Mouse (Mus musculus): ENCODE data around the gene Ldlrad3. TPM values are rescaled to one million over a fixed set of nuclear protein-coding genes. Genes with fewer than 3 reads are reported as not detected.

Ldlrad3 gene
- polyA plus RNA-seq, 1 experiment: 15.5 TPM

GRCm38 (mm10) chr2:102061921-102062320 lies 124.3 kb downstream of the Ldlrad3 start:
- H3K79me2 ChIP-seq (ENCODE audit: control insufficient read depth, insufficient read depth): no peaks in the 10 kb centered on the region
- no peaks in the 10 kb centered on the region for H3K27me3 ChIP-seq (ENCODE audit: control insufficient read depth, insufficient read depth, insufficient read length)
- H3K79me3 ChIP-seq (ENCODE audit: low read depth): no peaks in the 10 kb centered on the region
- no peak overlapping the region for H3K4me3 ChIP-seq (ENCODE audit: insufficient read depth, poor library complexity, severe bottlenecking)
- H3K36me3 ChIP-seq (ENCODE audit: control insufficient read depth, insufficient read depth): peaks cover 40% of the 10 kb centered on the region
- H3ac ChIP-seq (ENCODE audit: control insufficient read depth, insufficient read length, low read depth): no peak overlapping the region
- no peak for TF ChIP-seq CEBPB (IDR thresholded peaks at IDR 0.05; ENCODE audit: low read depth)
- TF ChIP-seq FOSL1 (IDR thresholded peaks at IDR 0.05; ENCODE audit: insufficient read depth, low read length, poor library complexity, severe bottlenecking): no peak
- no peak for TF ChIP-seq CTCF (IDR thresholded peaks at IDR 0.05; ENCODE audit: control insufficient read depth, insufficient read depth, insufficient read length)
- no peak for TF ChIP-seq MAX (IDR thresholded peaks at IDR 0.05)
- TF ChIP-seq USF1 (IDR thresholded peaks at IDR 0.05; ENCODE audit: low read depth): no peak
- no peak for TF ChIP-seq MYOD1 (IDR thresholded peaks at IDR 0.05; ENCODE audit: control insufficient read depth, insufficient read length, low read depth)
- TF ChIP-seq MYOG (IDR thresholded peaks at IDR 0.05; ENCODE audit: control insufficient read depth, extremely low read depth, insufficient read length): no peak

- Histone ChIP-seq H3K4me3 (ENCODE audit: insufficient read depth, poor library complexity, severe bottlenecking) (no peak overlapping the region), H3K36me3 (ENCODE audit: control insufficient read depth, insufficient read depth) (peaks cover 56% of the 10 kb centered on the region), H3K27me3 (ENCODE audit: control insufficient read depth, insufficient read depth, insufficient read length) (no peaks in the 10 kb centered on the region), H3K79me2 (ENCODE audit: control insufficient read depth, insufficient read depth) (no peaks in the 10 kb centered on the region), H3K79me3 (ENCODE audit: low read depth) (no peaks in the 10 kb centered on the region), H3ac (ENCODE audit: control insufficient read depth, insufficient read length, low read depth) (no peak overlapping the region)
- no peak for TF ChIP-seq MAX (IDR thresholded peaks at IDR 0.05)
- no peak for TF ChIP-seq CTCF (IDR thresholded peaks at IDR 0.05; ENCODE audit: control insufficient read depth, insufficient read depth, insufficient read length)
- TF ChIP-seq MYOD1 (IDR thresholded peaks at IDR 0.05; ENCODE audit: control insufficient read depth, insufficient read length, low read depth): no peak
These were observed 128.4 kb downstream of the Ldlrad3 start for GRCm38 (mm10) chr2:102057746-102058145.

GRCm38 (mm10) chr2:102057029-102057685 lies 129.0 kb downstream of the Ldlrad3 start:
- Histone ChIP-seq H3K4me3 (ENCODE audit: insufficient read depth, poor library complexity, severe bottlenecking) (no peak overlapping the region), H3K36me3 (ENCODE audit: control insufficient read depth, insufficient read depth) (peaks cover 51% of the 10 kb centered on the region), H3ac (ENCODE audit: control insufficient read depth, insufficient read length, low read depth) (no peak overlapping the region), H3K27me3 (ENCODE audit: control insufficient read depth, insufficient read depth, insufficient read length) (no peaks in the 10 kb centered on the region), H3K79me3 (ENCODE audit: low read depth) (no peaks in the 10 kb centered on the region), H3K79me2 (ENCODE audit: control insufficient read depth, insufficient read depth) (no peaks in the 10 kb centered on the region)
- TF ChIP-seq CTCF (IDR thresholded peaks at IDR 0.05; ENCODE audit: control insufficient read depth, insufficient read depth, insufficient read length): no peak
- no peak for TF ChIP-seq MYOD1 (IDR thresholded peaks at IDR 0.05; ENCODE audit: control insufficient read depth, insufficient read length, low read depth)
- TF ChIP-seq FOSL1 (IDR thresholded peaks at IDR 0.05; ENCODE audit: insufficient read depth, low read length, poor library complexity, severe bottlenecking): no peak
- no peak for TF ChIP-seq MAX (IDR thresholded peaks at IDR 0.05)
- TF ChIP-seq USF1 (IDR thresholded peaks at IDR 0.05; ENCODE audit: low read depth): no peak
- TF ChIP-seq CEBPB (IDR thresholded peaks at IDR 0.05; ENCODE audit: low read depth): no peak
- TF ChIP-seq MYOG (IDR thresholded peaks at IDR 0.05; ENCODE audit: control insufficient read depth, extremely low read depth, insufficient read length): no peak

- Histone ChIP-seq H3K4me3 (ENCODE audit: insufficient read depth, poor library complexity, severe bottlenecking) (no peak overlapping the region), H3K79me3 (ENCODE audit: low read depth) (no peaks in the 10 kb centered on the region), H3K36me3 (ENCODE audit: control insufficient read depth, insufficient read depth) (peaks cover 48% of the 10 kb centered on the region), H3K27me3 (ENCODE audit: control insufficient read depth, insufficient read depth, insufficient read length) (no peaks in the 10 kb centered on the region), H3ac (ENCODE audit: control insufficient read depth, insufficient read length, low read depth) (no peak overlapping the region), H3K79me2 (ENCODE audit: control insufficient read depth, insufficient read depth) (no peaks in the 10 kb centered on the region)
- no peak for TF ChIP-seq MAX (IDR thresholded peaks at IDR 0.05)
- no peak for TF ChIP-seq CTCF (IDR thresholded peaks at IDR 0.05; ENCODE audit: control insufficient read depth, insufficient read depth, insufficient read length)
- no peak for TF ChIP-seq MYOG (IDR thresholded peaks at IDR 0.05; ENCODE audit: control insufficient read depth, extremely low read depth, insufficient read length)
- no peak for TF ChIP-seq MYOD1 (IDR thresholded peaks at IDR 0.05; ENCODE audit: control insufficient read depth, insufficient read length, low read depth)
- no peak for TF ChIP-seq USF1 (IDR thresholded peaks at IDR 0.05; ENCODE audit: low read depth)
- no peak for TF ChIP-seq FOSL1 (IDR thresholded peaks at IDR 0.05; ENCODE audit: insufficient read depth, low read length, poor library complexity, severe bottlenecking)
- TF ChIP-seq CEBPB (IDR thresholded peaks at IDR 0.05; ENCODE audit: low read depth): no peak
These were observed 130.0 kb downstream of the Ldlrad3 start for GRCm38 (mm10) chr2:102056144-102056543.

- Histone ChIP-seq H3K4me3 (ENCODE audit: insufficient read depth, poor library complexity, severe bottlenecking) (no peak overlapping the region), H3K79me2 (ENCODE audit: control insufficient read depth, insufficient read depth) (no peaks in the 10 kb centered on the region), H3K79me3 (ENCODE audit: low read depth) (peaks cover 1% of the 10 kb centered on the region), H3K27me3 (ENCODE audit: control insufficient read depth, insufficient read depth, insufficient read length) (no peaks in the 10 kb centered on the region), H3ac (ENCODE audit: control insufficient read depth, insufficient read length, low read depth) (no peak overlapping the region), H3K36me3 (ENCODE audit: control insufficient read depth, insufficient read depth) (peaks cover 33% of the 10 kb centered on the region)
- TF ChIP-seq MYOD1 (IDR thresholded peaks at IDR 0.05; ENCODE audit: control insufficient read depth, insufficient read length, low read depth) (no peak), FOSL1 (IDR thresholded peaks at IDR 0.05; ENCODE audit: insufficient read depth, low read length, poor library complexity, severe bottlenecking) (peak; percentile 27), MAX (IDR thresholded peaks at IDR 0.05) (peak; percentile 68)
These were observed 133.1 kb downstream of the Ldlrad3 start for GRCm38 (mm10) chr2:102052951-102053660.
